Mouse (Mus musculus): ENCODE measurements around the gene Reck.

The Reck gene

GRCm38 (mm10) chr4:43899197-43899596 lies 23.9 kb downstream of the Reck start:
- in situ Hi-C loops (cut with MboI; ENCODE audit: low sequenced_read_pairs), result no loop called here

- in situ Hi-C loops (cut with MboI; ENCODE audit: low sequenced_read_pairs), result no loop called here
These were observed 28.4 kb downstream of the Reck start for GRCm38 (mm10) chr4:43903690-43904089.

- in situ Hi-C loops (cut with MboI; ENCODE audit: low sequenced_read_pairs), result no loop called here
These were observed 31.1 kb downstream of the Reck start for GRCm38 (mm10) chr4:43906443-43906842.

GRCm38 (mm10) chr4:43918221-43918620 lies 42.9 kb downstream of the Reck start:
- in situ Hi-C loops (cut with MboI; ENCODE audit: low sequenced_read_pairs), result no loop called here

GRCm38 (mm10) chr4:43920602-43921001 lies 45.3 kb downstream of the Reck start:
- in situ Hi-C loops (cut with MboI; ENCODE audit: low sequenced_read_pairs), result loop anchor here (5.0 kb wide), 1 partner anchor 67 kb away; no protein-coding TSS in a partner anchor

- in situ Hi-C loops (cut with MboI; ENCODE audit: low sequenced_read_pairs), result no loop called here
These were observed 49.8 kb downstream of the Reck start for GRCm38 (mm10) chr4:43925125-43925524.

GRCm38 (mm10) chr4:43925779-43926178 lies 50.4 kb downstream of the Reck start:
- in situ Hi-C loops (cut with MboI; ENCODE audit: low sequenced_read_pairs), result no loop called here

GRCm38 (mm10) chr4:43927826-43928225 lies 52.5 kb downstream of the Reck start:
- in situ Hi-C loops (cut with MboI; ENCODE audit: low sequenced_read_pairs), result no loop called here

- in situ Hi-C loops (cut with MboI; ENCODE audit: low sequenced_read_pairs), result no loop called here
These were observed 56.5 kb downstream of the Reck start for GRCm38 (mm10) chr4:43931877-43932276.

GRCm38 (mm10) chr4:43936186-43936585 lies 60.9 kb downstream of the Reck start:
- in situ Hi-C loops (cut with MboI; ENCODE audit: low sequenced_read_pairs), result no loop called here

GRCm38 (mm10) chr4:43936749-43937674 lies 61.7 kb downstream of the Reck start:
- in situ Hi-C loops (cut with MboI; ENCODE audit: low sequenced_read_pairs), result no loop called here

- in situ Hi-C loops (cut with MboI; ENCODE audit: low sequenced_read_pairs), result no loop called here
These were observed 66.0 kb downstream of the Reck start for GRCm38 (mm10) chr4:43941315-43941714.

GRCm38 (mm10) chr4:43942421-43942820 lies 67.1 kb downstream of the Reck start:
- in situ Hi-C loops (cut with MboI; ENCODE audit: low sequenced_read_pairs), result no loop called here

GRCm38 (mm10) chr4:43947571-43947970 lies 72.2 kb downstream of the Reck start:
- in situ Hi-C loops (cut with MboI; ENCODE audit: low sequenced_read_pairs), result no loop called here

- in situ Hi-C loops (cut with MboI; ENCODE audit: low sequenced_read_pairs), result no loop called here
These were observed 82.0 kb downstream of the Reck start, which contains the start of gene Glipr2 for GRCm38 (mm10) chr4:43957292-43957845. Glipr2 (plus strand) TSS chr4:43957401.

GRCm38 (mm10) chr4:43957846-43958461 lies 82.6 kb downstream of the Reck start:
- in situ Hi-C loops (cut with MboI; ENCODE audit: low sequenced_read_pairs), result no loop called here

GRCm38 (mm10) chr4:43959523-43960179 lies 84.3 kb downstream of the Reck start:
- in situ Hi-C loops (cut with MboI; ENCODE audit: low sequenced_read_pairs), result no loop called here

- in situ Hi-C loops (cut with MboI; ENCODE audit: low sequenced_read_pairs), result no loop called here
These were observed 84.9 kb downstream of the Reck start for GRCm38 (mm10) chr4:43960207-43960606.

- in situ Hi-C loops (cut with MboI; ENCODE audit: low sequenced_read_pairs), result no loop called here
These were observed 89.0 kb downstream of the Reck start for GRCm38 (mm10) chr4:43964326-43964833.

- in situ Hi-C loops (cut with MboI; ENCODE audit: low sequenced_read_pairs), result no loop called here
These were observed 89.8 kb downstream of the Reck start for GRCm38 (mm10) chr4:43964951-43965684.
